Mouse (Mus musculus) A20 (cell line): ENCODE data around the gene Mal.
A peak's percentile ranks its signal among the peaks of the same experiment; 100 is the strongest.

Experiments
- DNase-seq: peaks from one replicate; pipeline ENCODE4 v3.0.0-alpha.2; 2011; ENCODE audit warnings: low read depth, low spot score

The Mal gene

DNA sequence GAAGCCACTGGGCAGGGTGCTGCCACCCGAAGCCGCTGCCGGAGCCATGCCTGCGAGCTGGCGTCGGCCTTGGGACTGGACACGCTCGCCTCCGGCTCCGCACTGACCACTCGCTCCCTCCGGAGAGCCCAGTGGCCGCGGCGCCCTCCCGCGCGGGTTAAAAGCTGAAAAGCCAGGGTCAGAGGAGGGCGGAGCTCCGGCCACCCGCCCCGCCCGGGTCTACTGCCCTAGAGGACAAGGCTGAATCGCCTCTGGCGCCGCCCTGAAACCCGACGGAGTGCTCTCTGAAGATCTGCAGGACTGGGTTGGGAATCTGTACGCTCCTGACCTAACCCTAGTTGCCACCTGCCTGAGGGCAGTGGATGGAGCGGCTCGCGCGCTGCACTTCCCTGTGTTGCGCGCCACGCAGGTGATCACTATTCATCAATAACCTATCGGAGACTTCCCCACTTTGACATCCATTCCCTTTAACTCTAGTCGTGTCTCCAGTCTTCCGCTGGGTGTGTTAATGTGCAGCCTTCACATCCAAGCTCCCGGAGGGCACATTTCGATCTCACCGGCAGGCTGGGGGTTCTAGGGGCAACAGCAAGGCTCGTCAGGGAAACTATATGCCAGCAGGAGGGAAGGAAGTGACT is at the start of gene Mal:
Gene Mal, minus strand, starts transcription at position 610 of the 635 bp plus-strand sequence.
- DNase-seq = no peak

GRCm38 (mm10) chr2:127705267-127705666 is 48.8 kb upstream of the Mal start:
- DNase-seq = no peak

- no peak for DNase-seq
Measured at GRCm38 (mm10) chr2:127689239-127689638, 32.7 kb upstream of the Mal start.

DNA sequence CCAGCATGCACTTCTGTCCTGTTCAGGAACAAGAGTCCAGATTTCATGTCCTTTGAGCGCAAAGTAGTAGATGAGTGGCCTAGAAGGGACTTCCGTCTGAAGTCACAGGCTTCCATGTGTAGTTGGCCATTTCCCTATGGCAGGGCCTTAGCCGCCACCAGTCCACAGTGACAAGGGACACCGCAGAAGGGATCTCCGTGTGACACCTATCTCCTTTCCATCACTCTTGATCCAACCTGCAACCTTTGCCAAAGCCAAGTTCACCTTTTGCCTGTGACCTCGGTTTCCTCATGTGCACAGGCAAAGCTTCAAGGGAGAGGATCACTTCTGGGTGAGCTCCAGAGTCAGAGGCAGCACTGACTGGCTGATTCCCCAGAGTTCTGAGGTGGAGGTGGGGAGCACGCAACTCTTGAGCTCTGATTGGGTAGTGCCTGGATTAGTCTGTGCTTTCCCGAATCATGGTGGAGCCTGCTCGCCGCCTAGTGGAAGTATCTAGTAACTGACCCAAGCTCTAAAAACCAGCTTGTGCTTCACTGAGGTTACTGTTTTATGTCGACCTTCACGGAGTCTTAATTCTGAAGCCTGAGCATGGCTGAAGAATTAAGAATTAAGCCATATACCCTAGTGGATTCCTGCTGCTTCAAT is 27.3 kb upstream of the Mal start:
- peak; percentile 73 for DNase-seq

GRCm38 (mm10) chr2:127667843-127668506 is 11.5 kb upstream of the Mal start:
- DNase-seq = peak; percentile 33

DNA sequence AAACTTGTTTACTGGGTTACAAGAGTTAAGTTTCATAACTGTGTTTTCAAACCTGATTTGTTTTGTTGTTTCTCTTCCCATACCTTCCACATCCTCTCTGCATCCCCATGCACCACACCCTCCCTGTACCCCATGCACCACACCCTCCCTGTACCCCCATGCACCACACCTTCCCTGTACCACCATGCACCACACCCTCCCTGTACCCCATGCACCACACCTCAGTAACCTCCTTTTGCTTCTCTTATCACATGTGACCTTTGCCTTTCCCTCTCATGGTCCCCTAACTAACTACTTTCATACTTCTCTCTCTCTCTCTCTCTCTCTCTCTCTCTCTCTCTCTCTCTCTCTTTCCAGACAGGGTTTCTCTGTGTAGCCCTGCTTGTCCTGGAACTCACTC is 10.5 kb upstream of the Mal start:
- no peak for DNase-seq

GRCm38 (mm10) chr2:127662708-127663107 is 6.2 kb upstream of the Mal start:
- no peak for DNase-seq

DNA sequence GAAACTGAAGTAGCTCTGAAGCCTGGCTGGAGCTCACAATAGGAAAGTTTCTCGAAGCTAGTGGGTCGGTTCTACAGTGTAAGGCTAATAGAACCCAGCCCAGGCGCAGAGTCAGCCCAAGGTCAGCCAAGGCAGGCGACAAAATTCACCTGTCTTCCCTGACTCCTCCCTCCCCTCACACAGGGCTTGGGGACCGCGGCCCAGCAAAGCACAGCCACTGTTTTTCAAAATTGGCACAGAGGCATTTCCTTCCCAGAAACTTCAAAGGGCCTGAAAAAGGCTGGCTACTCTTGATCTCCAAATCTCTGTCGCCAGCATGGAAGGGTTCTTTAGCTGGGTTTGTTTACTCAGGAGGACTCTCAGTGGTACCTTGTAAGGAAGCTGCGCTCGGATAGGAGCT is 1.1 kb downstream of the Mal start:
- no peak for DNase-seq

DNA sequence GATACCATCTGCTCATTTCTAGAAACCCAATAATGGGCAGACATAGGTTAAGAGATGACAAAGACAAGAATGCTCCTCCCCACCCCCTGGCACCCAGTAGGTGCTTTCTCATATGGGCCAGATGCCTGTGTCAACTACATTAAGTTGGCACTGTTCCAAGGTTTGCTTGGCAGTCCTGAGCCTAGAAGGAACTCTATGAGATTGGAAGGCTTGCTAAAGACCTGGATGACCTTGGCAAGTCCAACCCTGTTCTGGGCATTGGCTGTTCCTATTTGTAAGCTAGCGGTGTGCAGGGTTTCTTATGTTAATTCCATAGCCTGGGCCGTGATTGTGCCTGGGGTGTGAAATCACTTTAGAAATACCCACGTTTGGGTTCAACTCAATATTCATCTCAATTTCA is 1.7 kb downstream of the Mal start:
- DNase-seq = no peak

- no peak for DNase-seq
Measured at GRCm38 (mm10) chr2:127652805-127653204, 3.7 kb downstream of the Mal start.

GRCm38 (mm10) chr2:127652335-127652734 is 4.2 kb downstream of the Mal start:
- no peak for DNase-seq

DNA sequence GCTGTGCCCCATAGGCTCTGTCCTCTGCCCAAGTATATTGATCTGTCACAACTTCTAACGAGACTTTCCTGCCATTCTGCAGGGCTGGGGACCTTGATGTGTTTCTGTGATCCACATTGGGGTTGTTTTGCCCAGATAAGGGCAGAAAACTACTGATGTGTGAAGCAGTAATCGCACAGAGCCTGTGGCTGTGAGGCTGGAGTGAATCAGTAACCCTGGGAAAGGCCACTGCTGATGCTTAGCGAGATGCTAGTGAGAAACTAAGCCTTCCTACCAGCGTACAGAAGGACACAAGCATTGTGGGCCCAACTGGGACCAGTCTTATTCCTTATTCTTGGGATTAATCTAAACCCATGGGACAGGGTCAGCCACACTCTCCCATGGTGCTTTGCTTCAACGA is 4.9 kb downstream of the Mal start:
- DNase-seq = no peak

- no peak for DNase-seq
Measured at GRCm38 (mm10) chr2:127649921-127650320, 6.6 kb downstream of the Mal start.

- no peak for DNase-seq
Measured at GRCm38 (mm10) chr2:127648145-127648544, 8.3 kb downstream of the Mal start.

DNA sequence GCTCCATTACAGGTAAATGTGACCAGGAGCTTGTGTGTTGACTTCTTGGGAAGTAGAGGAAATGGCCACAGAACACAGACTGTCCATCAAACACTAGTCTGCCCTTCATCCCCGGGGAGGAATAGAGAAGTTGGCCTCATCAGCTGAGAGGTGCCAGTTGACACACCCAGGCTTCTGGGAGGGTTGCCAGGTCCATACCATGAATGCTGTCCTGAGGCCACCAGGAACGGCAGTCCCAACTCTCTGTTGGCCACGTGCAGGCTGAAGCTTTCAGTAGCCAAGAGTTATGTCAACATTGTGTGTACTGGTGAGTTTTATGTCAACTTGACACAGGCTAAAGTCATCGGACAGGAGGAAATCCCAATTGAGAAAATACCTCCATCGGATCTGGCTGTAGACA is 9.6 kb downstream of the Mal start:
- DNase-seq = no peak

DNA sequence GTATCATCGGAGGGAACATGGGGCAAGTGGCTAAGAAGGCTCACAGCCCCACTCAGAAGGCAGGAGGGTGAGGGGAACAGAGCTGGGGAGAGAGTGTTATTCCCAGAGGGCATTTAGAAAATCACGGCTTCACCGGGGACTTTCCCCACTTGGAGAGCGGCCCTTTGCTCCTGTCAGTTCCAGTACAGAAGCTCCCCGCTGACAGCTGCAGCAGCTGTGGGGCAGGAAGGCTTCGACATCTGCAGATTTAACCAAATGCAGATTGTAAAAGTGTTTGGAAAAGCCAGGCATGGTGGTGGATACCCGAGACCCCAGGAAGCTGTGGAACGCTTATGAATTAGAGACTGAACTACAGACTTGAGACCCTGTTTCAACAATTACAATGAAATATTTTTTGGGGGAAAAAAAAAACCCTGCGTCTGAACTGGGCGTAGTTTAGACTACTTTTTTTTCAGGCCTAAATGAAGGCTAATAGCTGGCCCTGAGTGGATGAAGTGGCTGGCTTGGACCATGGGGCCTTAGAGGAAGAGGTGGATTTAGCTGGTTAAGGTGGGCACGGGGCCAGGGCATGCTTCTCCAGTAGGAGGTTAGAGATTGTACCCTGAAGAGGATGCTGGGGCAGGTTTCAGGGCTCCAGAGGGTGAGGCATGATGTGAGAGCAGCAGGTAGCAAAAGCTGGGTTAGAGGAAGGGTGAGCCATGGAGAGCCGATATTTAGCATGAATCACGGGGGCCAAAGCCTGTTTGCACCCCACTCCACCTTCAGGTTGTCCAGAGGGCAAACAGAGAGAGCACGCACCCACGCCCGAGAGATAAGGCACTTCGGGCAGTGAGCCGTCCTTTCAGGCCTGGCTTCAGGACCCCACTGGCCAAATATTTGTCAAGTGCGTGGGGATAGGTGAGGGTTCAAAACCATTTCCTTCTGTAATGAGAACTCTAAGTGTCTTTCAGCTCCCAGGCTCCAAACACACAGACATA is 12.5 kb downstream of the Mal start:
- DNase-seq = no peak

GRCm38 (mm10) chr2:127638973-127639372 is 17.5 kb downstream of the Mal start:
- DNase-seq = no peak

DNA sequence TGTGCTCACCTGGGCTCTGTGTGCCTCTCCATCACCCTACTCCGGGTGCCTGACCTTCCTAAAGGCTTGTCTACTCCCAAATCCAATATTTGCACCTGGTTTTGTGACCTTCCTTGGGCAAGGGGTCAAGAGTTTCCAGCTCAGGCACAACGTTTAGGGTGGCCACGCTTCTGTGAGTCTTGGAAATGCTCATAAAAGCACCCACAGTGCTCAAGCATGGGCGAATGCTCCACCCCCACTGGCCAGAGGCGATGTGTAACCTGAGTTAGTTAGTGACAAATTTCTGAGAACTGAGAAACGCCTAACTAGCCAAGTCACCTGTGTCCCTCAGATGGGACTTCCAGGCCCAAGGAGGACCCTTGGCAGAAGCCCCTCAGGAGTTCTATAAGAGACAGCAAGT is 20.9 kb downstream of the Mal start:
- no peak for DNase-seq

DNA sequence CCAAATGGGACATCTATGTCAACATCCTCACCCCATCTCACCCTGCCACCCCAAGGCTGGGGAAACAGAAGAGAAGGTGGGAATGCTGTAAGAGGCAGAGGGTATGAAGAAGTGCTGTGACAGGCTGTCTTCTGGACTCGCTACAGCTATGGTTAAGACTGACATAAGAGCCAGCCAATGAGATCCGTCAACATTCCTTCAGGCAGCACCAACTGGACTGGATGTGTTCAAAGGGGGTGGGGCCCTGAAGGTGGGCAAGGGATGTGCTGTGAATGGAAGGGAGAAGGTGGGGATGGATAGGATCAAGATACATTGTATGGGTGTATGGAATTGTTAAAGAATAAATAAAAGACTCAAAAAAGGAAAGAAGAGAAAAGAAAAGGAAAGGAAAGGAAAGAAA is 23.9 kb downstream of the Mal start:
- no peak for DNase-seq

- DNase-seq = no peak
Measured at GRCm38 (mm10) chr2:127627990-127628570, 28.4 kb downstream of the Mal start.

DNA sequence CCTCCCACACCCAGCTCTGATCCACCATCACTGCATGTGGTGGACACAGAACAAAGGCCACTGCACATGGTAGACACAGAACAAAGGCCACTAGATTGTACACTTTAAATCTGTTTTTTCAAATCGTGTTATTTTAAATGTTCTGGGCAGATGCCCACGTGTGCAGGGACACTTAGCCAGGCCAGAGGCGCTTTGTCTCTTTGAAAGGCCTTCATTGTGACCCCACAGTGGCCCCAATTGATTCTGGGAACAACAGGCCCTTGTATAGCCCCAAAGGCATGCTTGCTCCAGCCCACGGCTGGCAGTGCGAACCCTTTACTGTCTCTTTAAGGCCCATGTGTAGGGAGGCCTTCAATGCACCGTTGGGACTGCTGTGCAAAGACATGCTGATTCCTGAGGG is 29.1 kb downstream of the Mal start:
- no peak for DNase-seq

- no peak for DNase-seq
Measured at GRCm38 (mm10) chr2:127625659-127626058, 30.8 kb downstream of the Mal start.
